Comparison of ENCODE assay signal across 8 mouse cellular contexts in the genomic region with DNA sequence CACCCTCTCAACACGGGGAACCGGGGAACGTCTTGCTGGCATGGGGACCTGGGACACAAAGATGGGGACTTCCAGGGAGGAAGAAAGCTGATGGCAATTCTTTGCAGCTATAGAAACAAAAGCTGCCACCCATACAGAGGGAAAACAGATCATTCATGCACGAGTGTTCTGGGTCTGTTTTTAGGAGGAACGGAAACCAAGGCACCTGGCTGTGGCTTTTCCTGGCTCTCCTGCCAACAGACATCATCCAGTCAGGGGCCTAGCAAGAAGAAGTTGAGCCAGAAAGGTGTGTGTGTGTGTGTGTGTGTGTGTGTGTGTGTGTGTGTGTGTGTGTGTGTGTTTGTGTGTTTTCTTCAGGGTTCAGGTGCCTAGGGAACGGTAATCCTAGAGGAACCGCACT. TPM values are rescaled to one million over a fixed set of nuclear protein-coding genes. Genes with fewer than 3 reads are reported as not detected.
DNase-seq lines count a peak whose midpoint lies in the region; ATAC-seq lines count a peak whose summit lies in the region.

Erich3 (plus strand) TSS at position 315 of the 400 bp plus-strand sequence.

- ATAC-seq in embryonic facial prominence, embryonic 15.5 days (ENCODE audit: insufficient number of reproducible peaks, low FRiP score, low TSS enrichment, low read depth) = no peak
- ATAC-seq in hindbrain, embryonic 16.5 days = peak; percentile 13; the same call in 1 of the 2 replicates
- ATAC-seq in neural tube, embryonic 14.5 days (ENCODE audit: low read depth) = peak; percentile 10; the same call in 1 of the 2 replicates
- no peak for ATAC-seq in frontal cortex, adult (ENCODE audit: low TSS enrichment)
- no peak for ATAC-seq in CD4-positive, CD25-positive, alpha-beta regulatory T cell, adult 4 months

- H3K9ac ChIP-seq in embryonic facial prominence, embryonic 15.5 days = no peak within 1 kb of the TSS
- H3K9ac ChIP-seq in hindbrain, embryonic 16.5 days (ENCODE audit: low read depth, low read length) = peak within 1 kb of the TSS; percentile 68
- peak within 1 kb of the TSS; percentile 56 for H3K9ac ChIP-seq in neural tube, embryonic 14.5 days (replicated peaks; ENCODE audit: low read depth, low read length)

- peak; percentile 14 to 44 for DNase-seq in left cerebral cortex, postnatal 25 days (ENCODE audit: low spot score in 2 of 2)
- DNase-seq in left cerebral cortex, adult 11 months (ENCODE audit: low spot score) = no peak
- no peak for DNase-seq in urinary bladder, postnatal 4 days (ENCODE audit: low spot score in 2 of 2)

- intact Hi-C loops in left cerebral cortex, postnatal 25 days (cut with DNase I) = loop anchor here (10.0 kb wide), 1 partner anchor 721 kb away; no protein-coding TSS in a partner anchor

- no peaks in the 10 kb centered on the region for H3K36me3 ChIP-seq in embryonic facial prominence, embryonic 15.5 days
- no peaks in the 10 kb centered on the region for H3K36me3 ChIP-seq in hindbrain, embryonic 16.5 days (ENCODE audit: control insufficient read depth, insufficient read depth, low read length)
- no peaks in the 10 kb centered on the region for H3K36me3 ChIP-seq in neural tube, embryonic 14.5 days (ENCODE audit: control insufficient read depth, insufficient read depth, low read length)

- no peak within 1 kb of the TSS for H3K27ac ChIP-seq in embryonic facial prominence, embryonic 15.5 days (replicated peaks)
- peak within 1 kb of the TSS; percentile 93 for H3K27ac ChIP-seq in hindbrain, embryonic 16.5 days (ENCODE audit: low read depth, low read length)
- H3K27ac ChIP-seq in neural tube, embryonic 14.5 days (ENCODE audit: low read depth, low read length) = peak within 1 kb of the TSS; percentile 70

- WGBS in embryonic facial prominence, embryonic 15.5 days = 38% methylated on average over 7 of the region's 7 CpGs
- WGBS in hindbrain, embryonic 16.5 days = 12% methylated on average over 7 of the region's 7 CpGs
- 26% methylated on average over 7 of the region's 7 CpGs for WGBS in neural tube, embryonic 14.5 days

- H3K27me3 ChIP-seq in embryonic facial prominence, embryonic 15.5 days = peaks cover 24% of the 10 kb centered on the region
- H3K27me3 ChIP-seq in hindbrain, embryonic 16.5 days (replicated peaks; ENCODE audit: control insufficient read depth, insufficient read depth, low read length) = no peaks in the 10 kb centered on the region
- H3K27me3 ChIP-seq in neural tube, embryonic 14.5 days (ENCODE audit: control insufficient read depth, insufficient read depth, low read length) = no peaks in the 10 kb centered on the region

- H3K4me3 ChIP-seq in embryonic facial prominence, embryonic 15.5 days (replicated peaks) = peak within 1 kb of the TSS; percentile 30
- peak within 1 kb of the TSS; percentile 46 for H3K4me3 ChIP-seq in hindbrain, embryonic 16.5 days (ENCODE audit: low read length)
- peak within 1 kb of the TSS; percentile 36 for H3K4me3 ChIP-seq in neural tube, embryonic 14.5 days (ENCODE audit: low read depth, low read length)

- H3K4me1 ChIP-seq in embryonic facial prominence, embryonic 15.5 days = peaks cover 25% of the 10 kb centered on the region
- peaks cover 17% of the 10 kb centered on the region for H3K4me1 ChIP-seq in hindbrain, embryonic 16.5 days (ENCODE audit: control insufficient read depth, insufficient read depth, low read depth, low read length)
- H3K4me1 ChIP-seq in neural tube, embryonic 14.5 days (ENCODE audit: control insufficient read depth, insufficient read depth, low read length) = peaks cover 11% of the 10 kb centered on the region; the same call in 1 of the 2 replicates

- H3K4me2 ChIP-seq in embryonic facial prominence, embryonic 15.5 days (replicated peaks) = peak within 1 kb of the TSS; percentile 56
- peak within 1 kb of the TSS; percentile 71 for H3K4me2 ChIP-seq in hindbrain, embryonic 16.5 days (ENCODE audit: low read length)
- H3K4me2 ChIP-seq in neural tube, embryonic 14.5 days (ENCODE audit: low read depth, low read length) = peak within 1 kb of the TSS; percentile 75

- H3K9me3 ChIP-seq in embryonic facial prominence, embryonic 15.5 days (replicated peaks) = no peaks in the 10 kb centered on the region
- H3K9me3 ChIP-seq in hindbrain, embryonic 16.5 days (ENCODE audit: control insufficient read depth, low read length) = no peaks in the 10 kb centered on the region
- H3K9me3 ChIP-seq in neural tube, embryonic 14.5 days (ENCODE audit: control insufficient read depth, low read length) = no peaks in the 10 kb centered on the region

RNA-seq across cellular contexts. Expression of gene Erich3, which starts in this region (rescaled TPM):
- 10 to 100 TPM in 1 of 2 experiments, 1 to 10 TPM in 1; 8.4 to 10.3 TPM for total RNA-seq in left cerebral cortex, postnatal 25 days (2021)
- 0.79 and 0.81 TPM in 2 replicates for polyA plus RNA-seq in embryonic facial prominence, embryonic 15.5 days (2015; fragmentation: Nextera tagmentation; extraction: Ambion mirVana)
- polyA plus RNA-seq in hindbrain, embryonic 16.5 days (2015; fragmentation: Nextera tagmentation; extraction: Ambion mirVana) = 2.3 and 2.4 TPM in 2 replicates
- 2.0 and 2.8 TPM in 2 replicates for polyA plus RNA-seq in neural tube, embryonic 14.5 days (2014; fragmentation: Nextera tagmentation; extraction: Ambion mirVana)
- not detected for polyA plus RNA-seq in CD4-positive, CD25-positive, alpha-beta regulatory T cell, adult 4 months (2017; shearing (Covaris generic))

Comparison
In these comparisons a context has a peak if more than half of its experiments do, and no peak if none do; other contexts are left out.
1. DNase-seq: peak in left cerebral cortex, postnatal 25 days (2 of 2); none in left cerebral cortex, adult 11 months (single experiment) and urinary bladder, postnatal 4 days (0 of 2).
2. ATAC-seq: peak in hindbrain, embryonic 16.5 days (single experiment) and neural tube, embryonic 14.5 days (single experiment); none in embryonic facial prominence, embryonic 15.5 days (single experiment), frontal cortex, adult (single experiment) and CD4-positive, CD25-positive, alpha-beta regulatory T cell, adult 4 months (single experiment).
3. Peak in every context shown above with its lines, with median percentiles within 50 percentile points of each other: H3K4me2 ChIP-seq and H3K4me3 ChIP-seq.